Mouse (Mus musculus): ENCODE results near the gene Tex101.

DNA sequence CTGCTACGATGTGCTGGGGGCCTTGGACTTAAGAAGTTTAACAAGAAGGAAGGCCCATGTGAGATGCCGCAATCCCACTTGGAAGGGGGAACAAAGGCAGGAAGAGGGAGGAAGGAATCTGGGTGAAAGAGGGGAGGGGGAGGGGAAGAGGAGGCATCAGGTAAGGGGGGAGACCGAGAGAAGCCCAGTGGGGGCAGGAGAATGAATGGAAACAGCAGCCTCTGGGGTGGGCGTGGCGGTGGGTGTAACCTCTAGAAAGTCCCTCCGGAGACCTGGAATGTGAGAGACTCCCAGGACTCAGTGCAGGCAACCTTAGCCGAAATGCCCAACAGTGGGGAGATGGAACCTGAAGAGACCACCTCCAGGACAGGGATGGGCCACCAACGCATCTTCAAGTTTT lies 12.2 kb downstream of the Tex101 start:
- TF ChIP-seq CTCF (conservative IDR thresholded peaks at IDR 0.05; ENCODE audit: low read length) (no peak), NANOG (IDR thresholded peaks at IDR 0.05; ENCODE audit: borderline replicate concordance, low read length) (no peak), POU5F1 (IDR thresholded peaks at IDR 0.05; ENCODE audit: borderline replicate concordance, low read length) (no peak)
